Mouse (Mus musculus): ENCODE data around the gene Mcm3.
"Not testable (repeated sequence)": the region's sequence is repeated elsewhere in the genome, so short reads cannot be mapped to it uniquely, and the experiment has no call there.

The Mcm3 gene

DNA sequence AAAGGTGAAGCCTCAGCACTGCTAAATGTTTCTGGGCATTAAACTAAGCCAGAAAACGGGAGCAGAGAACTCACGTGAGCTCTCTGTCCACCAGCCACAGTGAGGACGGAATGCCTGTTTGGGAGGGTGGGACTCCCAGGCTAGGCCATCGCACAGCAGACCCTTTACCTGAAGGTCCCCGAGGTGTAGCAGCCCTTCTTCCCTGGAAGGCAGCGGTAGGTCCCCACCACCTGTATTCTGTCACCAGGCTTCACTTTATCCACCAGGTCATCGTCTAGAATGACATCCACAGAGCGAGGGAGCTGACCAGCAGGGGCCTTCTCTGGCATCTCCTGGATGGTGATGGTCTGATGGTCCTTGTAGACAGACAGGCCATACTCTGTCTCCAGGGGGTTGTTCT, 5.6 kb downstream of the Mcm3 start:
- no peak for ATAC-seq (ENCODE audit: insufficient number of reproducible peaks, low FRiP score, low TSS enrichment)

DNA sequence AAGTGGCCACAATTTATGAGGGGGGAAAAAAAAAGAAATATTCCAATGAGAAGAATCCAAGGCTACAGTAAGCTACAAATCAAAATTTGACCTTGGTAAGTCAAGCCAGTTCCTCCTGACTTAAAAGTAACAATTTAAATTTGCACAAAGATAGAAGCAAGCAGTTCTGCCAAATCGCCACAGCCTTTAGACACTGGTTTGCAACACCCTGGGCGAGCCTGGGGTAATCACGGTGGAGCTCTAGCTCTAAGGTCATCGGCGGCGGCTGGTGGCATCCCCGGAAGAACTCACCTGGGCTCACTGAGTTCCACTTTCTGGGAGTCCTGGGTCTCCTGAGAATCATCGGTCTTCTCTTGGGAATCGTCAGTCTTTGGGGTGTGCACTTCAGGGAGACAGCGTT, 15.6 kb downstream of the Mcm3 start:
- ATAC-seq (ENCODE audit: insufficient number of reproducible peaks, low FRiP score, low TSS enrichment) = no peak

DNA sequence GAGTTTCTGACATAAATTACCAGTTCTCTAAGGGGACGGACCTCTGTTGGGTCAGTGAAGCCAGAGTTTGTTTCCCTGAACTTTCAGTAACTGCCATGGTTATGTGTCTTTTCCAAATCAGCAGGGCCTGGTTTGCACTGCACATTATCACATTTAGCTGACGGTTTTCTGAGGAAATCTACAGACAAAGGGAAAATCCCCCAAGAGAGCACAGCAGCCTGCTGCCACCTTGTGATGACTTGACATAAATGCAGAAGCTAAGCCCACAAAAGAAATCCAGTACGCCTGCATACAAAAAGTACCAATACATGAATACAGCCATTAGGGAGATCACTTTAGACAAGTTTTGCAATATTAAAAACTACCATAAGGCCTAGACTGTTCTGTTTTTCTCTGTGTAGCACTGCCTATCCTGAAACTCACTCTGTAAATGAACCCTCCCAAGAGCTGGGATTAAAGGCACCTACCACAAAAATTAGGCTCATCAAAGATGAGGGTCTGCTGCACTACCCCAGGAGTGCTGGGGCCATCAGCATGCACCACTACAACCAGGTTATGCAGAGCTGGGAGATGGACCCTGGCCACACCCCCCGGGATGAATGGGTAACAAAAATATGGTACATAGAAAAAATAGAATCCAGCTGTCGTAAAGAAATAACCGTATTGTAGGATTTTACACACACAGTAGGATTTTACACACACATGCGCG, 18.3 kb downstream of the Mcm3 start:
- ATAC-seq (ENCODE audit: insufficient number of reproducible peaks, low FRiP score, low TSS enrichment) = peak; percentile 53; the same call in 1 of the 2 replicates

DNA sequence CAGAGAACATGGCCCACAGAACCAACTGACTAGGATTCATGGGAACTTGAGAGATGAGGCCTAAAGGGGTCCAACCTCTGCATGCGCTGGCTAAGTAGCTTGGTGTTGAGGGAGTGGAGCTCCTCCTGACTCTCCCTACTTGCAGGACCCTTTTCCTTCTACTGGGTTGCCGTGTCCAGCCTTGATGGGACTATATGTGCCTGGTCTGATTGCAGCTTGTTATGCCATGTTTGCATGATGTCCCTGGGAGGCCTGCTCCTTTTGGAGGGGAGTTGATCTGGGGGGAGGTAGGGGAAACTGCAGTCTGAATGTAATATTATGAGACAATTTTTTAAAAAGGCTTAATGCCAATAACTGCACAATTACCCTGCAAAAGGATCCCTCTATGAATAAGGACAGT, 18.8 kb downstream of the Mcm3 start:
- ATAC-seq (ENCODE audit: insufficient number of reproducible peaks, low FRiP score, low TSS enrichment) = no peak

DNA sequence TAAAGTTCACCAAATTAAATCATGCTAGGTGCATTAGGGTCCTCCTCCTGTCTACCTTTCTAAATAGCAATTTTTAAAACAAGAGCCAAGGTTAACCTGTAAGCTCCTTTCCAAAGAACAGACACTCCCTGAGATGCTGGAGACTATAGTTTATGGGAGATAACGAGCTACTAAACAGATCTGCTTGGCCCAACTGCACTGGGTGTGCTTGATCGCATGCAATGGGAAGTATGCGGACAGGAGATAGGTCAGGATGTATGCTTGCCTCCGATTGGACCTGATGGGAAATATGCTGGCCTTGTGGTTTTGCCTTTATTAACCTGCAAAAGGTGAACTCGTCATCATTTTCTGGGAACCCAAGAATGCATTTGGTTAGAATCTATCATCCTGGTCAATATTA, 24.9 kb downstream of the Mcm3 start:
- no peak for ATAC-seq (ENCODE audit: insufficient number of reproducible peaks, low FRiP score, low TSS enrichment)

DNA sequence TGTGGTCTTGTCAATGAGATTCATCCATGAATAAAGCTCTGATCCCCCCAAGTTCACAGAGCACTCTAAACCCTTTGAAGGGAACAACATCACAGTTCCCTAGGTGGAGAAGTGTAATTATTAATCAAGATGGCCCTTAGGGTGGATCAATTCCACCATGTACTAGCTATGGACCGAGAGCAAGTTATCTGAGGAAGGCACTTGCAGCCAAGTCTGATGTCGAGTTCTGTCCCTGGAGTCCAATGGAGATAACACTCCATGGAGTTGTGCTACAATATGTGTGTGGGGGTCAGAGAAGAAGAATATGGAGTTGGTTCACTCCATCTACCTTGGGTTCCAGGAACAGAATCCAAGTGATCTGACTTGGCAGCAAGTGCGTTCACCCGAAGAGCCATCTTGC, 25.4 kb downstream of the Mcm3 start:
- no peak for ATAC-seq (ENCODE audit: insufficient number of reproducible peaks, low FRiP score, low TSS enrichment)

DNA sequence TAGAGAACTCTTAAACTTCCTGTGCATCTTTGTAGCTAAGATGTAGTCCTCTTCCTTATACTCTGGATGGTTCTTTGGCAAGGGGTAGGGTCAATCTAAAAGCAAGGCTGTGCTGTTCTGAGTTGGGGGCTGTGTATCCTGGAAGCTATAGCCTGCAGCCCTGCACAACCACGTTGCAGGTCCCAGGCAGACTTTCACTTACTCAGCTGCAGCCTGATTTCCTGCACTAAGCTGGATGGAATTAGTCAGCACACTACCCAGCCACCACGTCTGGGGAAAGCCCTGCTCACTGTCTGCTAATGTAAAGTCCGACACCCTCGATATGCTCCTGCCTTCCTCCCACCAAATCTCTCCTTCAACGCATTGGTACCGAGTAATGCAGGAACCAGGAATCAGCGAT, 28.7 kb downstream of the Mcm3 start:
- no peak for ATAC-seq (ENCODE audit: insufficient number of reproducible peaks, low FRiP score, low TSS enrichment)

DNA sequence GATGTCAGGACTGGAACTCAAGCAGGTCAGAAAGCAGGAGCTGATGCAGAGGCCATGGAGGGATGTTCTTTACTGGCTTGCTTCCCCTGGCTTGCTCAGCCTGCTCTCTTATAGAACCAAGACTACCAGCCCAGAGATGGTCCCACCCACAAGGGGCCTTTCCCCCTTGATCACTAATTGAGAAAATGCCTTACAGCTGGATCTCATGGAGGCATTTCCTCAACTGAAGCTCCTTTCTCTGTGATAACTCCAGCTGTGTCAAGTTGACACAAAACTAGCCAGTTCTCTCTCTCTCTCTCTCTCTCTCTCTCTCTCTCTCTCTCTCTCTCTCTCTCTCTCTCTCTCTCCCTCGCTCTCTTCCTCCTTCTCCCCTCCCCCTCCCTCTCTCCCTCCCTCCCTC, 29.6 kb downstream of the Mcm3 start, which contains the start of gene Il17f:
Gene Il17f (minus strand): TSS at position 101 of the 400 bp plus-strand sequence.
- not testable (repeated sequence) for ATAC-seq (ENCODE audit: insufficient number of reproducible peaks, low FRiP score, low TSS enrichment)

DNA sequence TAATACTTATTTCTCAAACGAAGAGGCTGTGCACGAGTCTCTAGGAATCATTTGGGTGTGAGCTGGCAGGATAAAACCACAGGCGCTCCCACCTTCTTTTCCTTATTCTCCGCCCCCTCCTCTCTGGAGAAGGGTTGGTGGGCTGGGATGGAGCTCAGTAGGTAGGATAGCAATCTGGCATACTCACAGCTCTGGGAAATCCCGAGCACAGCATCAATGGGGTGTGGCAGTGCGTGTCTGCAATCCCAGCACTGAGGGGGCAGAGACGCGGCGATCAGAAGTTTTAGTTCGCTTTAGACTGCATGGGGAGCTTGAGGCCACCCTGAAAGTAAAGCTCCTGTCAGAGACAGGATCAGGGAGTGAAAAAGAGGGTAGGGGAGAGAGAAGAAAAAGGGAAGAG, 31.7 kb downstream of the Mcm3 start:
- no peak for ATAC-seq (ENCODE audit: insufficient number of reproducible peaks, low FRiP score, low TSS enrichment)

DNA sequence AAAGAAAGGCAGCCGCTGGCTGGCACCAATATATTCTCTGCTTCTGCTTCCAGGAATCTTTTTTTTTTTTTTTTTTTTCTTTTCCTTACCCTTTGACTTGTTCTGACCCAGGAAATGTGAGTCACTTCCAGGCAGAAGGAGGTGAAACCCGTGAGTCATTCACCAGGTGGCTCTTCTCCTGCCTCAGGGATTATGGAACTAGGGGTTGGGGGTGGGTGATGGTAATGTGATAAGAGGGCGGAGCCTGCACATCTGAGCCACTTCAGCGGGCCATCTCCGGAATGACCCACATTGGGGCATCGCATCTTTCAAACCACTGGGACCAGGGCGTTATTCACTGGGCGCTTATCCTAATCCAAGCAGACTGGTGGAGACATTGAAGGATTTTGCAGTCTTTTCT, 33.1 kb downstream of the Mcm3 start:
- ATAC-seq (ENCODE audit: insufficient number of reproducible peaks, low FRiP score, low TSS enrichment) = no peak

DNA sequence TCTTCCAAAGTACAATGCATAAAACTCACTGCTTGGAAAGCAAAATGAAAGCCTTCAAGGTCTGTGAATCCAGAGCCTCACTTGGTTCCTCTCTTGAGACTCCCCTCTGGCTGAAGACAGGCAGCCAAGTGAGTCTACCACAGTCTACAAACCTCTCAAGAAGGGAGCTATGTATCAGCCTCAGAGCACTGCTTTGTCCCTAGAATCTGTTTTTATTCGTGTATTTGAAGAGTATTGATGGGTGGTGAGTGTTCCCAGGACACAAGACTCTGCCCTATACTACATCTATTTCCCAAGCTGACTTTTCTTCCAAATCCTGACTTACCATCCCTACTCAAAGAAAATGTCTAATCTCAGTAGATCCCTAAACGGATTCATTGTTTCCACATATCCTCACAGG, 41.7 kb downstream of the Mcm3 start:
- no peak for ATAC-seq (ENCODE audit: insufficient number of reproducible peaks, low FRiP score, low TSS enrichment)

DNA sequence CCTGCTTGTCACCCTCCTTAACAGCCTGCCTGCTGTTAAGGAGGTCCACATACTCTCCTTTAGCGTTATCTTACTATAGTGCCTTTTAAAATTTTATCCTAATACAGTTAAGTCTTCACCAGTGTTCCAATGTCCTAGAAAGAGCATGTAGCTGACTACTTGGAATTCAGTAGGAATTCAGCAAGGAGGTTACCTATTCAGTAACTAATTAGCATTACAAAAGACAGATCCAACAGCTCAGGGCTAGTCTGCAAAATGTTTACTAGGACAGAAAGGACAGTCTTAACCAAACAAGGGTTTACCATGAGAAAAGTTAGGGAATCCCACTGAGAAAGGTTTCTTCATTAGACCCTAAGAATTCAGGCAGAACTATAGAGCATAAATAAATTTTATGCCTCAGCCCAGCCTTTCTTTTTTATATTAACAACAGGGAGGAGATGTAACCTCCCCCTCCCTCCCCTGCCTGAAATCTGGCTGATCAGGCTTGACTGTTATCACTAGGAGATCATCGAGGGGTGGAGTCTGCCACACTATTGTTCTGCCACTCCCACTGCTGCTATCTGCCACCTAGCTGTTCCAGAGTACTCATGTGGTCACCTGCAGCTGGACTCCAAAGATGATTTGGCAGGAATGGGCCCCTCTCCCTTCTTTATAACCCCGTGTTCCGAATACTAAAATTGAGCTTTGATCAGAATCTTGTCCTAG, 45.9 kb downstream of the Mcm3 start:
- not testable (repeated sequence) for ATAC-seq (ENCODE audit: insufficient number of reproducible peaks, low FRiP score, low TSS enrichment)

DNA sequence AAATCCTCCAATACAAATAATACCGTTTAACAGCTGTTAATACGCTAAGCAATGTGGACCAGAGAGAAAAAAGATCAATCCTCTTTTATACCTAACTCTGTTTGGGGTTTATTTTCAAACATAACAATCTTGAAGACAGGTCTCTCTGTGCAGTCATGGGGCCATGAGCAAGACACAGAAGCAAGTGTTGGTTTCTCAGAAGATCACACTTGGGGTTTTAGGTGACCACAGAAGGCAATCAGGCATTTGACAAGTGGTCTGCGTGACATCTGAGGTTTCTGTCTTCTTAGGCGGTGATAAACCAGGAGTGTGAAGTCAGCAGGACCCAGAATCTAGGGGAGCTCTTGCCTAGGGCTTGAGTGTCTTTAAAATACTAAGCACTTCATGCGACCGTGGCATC, 53.6 kb downstream of the Mcm3 start:
- ATAC-seq (ENCODE audit: insufficient number of reproducible peaks, low FRiP score, low TSS enrichment) = no peak

DNA sequence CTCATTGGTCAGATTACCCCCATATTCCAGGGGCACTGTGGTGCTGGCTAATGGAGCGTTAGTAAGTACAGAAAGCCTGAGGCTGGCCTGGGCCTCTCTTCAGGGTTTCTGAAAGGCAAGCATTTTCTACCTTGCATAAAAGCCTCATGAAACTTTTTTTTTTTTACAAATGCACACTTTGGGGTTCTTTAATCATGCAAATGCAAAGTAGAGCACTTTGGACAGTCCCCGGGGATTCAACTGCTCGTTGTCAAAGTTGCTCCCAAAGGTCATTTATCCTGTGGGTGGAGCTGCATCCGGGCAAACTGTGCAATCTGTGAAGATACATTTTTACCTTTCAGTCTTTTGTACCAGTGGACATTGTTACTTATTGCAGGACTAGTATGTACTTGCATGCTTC, 58.7 kb downstream of the Mcm3 start:
- ATAC-seq (ENCODE audit: insufficient number of reproducible peaks, low FRiP score, low TSS enrichment) = no peak

DNA sequence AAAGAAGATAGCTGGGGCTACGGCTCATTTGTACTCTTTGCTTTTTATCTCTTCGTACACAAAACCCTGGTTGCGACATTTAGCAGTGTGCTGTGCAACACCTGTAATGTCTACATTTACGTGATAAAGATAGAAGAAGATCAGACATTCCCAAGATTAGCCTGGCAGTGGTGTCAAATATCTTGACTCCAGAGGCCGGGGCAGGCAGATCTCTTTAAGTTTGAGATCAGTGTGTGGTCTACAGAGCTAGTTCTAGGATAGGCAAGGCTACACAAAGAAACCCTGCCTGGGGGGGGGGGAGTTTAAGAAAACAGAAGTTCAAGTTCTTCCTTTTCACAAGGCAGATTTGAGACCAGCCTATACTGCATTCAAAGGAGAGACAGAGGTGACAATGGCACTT, 59.8 kb downstream of the Mcm3 start:
- ATAC-seq (ENCODE audit: insufficient number of reproducible peaks, low FRiP score, low TSS enrichment) = no peak

DNA sequence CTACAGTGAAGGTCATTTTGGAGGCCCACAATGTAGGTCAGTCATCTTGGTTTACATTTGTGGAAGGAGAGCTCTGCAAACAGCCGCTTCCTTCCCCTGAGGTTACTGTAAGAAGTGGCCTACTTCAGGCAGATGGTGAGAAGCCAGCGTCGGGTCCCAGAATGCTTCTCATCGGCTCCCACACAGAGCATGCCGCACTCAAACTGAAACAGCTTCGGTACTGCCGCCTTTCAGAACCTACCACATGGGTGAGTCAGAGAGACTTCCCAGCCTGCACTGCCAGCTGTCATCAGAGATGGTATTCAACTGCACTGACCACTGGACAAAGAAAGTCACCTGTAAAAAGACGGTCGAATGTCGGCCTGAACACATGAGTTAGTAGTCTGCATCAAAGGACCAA, 60.3 kb downstream of the Mcm3 start:
- ATAC-seq (ENCODE audit: insufficient number of reproducible peaks, low FRiP score, low TSS enrichment) = 0 out of 2 replicates have a peak, but pooled peaks have one; percentile 23

DNA sequence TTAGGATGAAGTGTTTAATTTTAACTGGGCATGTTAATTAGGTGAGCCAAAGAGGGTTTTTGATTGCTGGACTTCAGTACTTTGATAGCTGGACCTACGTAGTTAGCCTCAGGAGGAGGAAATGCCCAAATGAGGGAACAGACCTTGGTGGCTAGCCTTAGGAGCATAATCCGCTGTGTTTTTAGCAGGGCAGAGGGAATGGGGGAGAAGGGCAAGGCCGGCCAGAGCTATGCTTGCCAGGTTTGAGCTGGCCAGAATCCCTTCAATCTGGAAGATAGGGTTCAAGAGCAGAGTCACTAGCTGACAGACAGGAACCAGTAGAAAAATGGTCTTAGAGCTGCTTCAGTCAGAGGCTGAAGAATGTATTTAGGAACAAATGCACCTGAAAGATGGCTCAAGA, 62.5 kb downstream of the Mcm3 start:
- ATAC-seq (ENCODE audit: insufficient number of reproducible peaks, low FRiP score, low TSS enrichment) = no peak

DNA sequence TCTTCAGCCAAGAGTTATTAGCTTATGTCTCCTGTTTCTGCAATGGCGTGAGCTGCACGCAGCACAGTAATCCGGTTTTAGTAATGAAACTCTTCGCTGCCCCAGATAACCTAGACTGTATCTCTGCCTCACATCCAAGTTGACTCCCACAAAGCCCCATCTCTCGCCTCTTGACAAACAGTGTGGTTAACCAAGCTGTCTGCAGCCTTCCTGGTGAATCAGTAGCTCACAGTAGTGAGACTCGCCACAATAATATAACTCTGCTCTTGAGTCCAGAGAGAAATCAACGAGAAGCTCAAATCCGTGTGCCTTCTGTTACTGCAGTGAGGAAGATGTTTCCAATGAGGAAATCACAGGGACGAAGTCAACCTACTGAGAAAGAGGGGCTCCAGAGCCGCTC, 65.7 kb downstream of the Mcm3 start:
- no peak for ATAC-seq (ENCODE audit: insufficient number of reproducible peaks, low FRiP score, low TSS enrichment)

All from cerebellum, adult (tissue).